Mouse (Mus musculus): Measurements from ENCODE around the gene Gucd1.
A peak's percentile ranks its signal among the peaks of the same experiment; 100 is the strongest.
"Not testable (repeated sequence)": the region's sequence is repeated elsewhere in the genome, so short reads cannot be mapped to it uniquely, and the experiment has no call there.

Gucd1 gene

DNA sequence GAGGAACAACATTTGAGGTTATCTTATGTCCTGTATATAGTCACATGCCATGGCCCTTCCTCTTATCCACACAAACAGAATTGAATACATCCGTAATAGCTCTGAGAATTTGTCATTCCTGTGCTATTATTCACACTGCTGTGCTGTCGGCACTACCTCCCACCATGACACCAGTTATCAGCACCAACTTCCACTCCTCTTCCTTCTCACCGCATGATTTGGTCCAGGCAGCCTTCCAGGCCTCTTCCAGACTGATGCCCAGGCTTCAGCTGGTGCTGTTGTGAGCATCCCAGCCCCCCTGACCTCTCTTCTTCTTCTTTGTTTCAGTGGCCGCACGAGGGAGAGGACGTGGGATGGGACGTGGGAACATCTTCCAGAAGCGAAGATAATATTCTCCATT is 17.2 kb upstream of the Gucd1 start:
- no peak for DNase-seq

DNA sequence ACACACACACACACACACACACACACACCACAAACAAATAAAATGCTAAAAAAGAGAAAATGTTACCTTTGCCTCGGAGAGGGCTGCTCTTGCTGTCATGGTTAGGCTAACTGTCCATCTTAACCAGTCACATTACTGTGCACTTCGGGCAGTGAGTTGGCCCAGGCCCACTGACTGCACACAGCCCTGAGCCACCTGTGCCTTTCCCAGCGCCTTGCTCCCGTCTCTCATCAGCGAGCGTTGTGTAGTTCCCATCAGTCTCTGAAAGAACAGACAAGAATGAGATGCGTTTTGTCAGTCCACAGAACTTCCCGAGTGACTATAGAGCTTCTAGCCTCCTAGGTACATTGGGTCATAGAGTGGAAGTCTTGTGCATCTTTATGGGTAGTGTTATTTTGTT is 16.4 kb upstream of the Gucd1 start:
- no peak for DNase-seq

DNA sequence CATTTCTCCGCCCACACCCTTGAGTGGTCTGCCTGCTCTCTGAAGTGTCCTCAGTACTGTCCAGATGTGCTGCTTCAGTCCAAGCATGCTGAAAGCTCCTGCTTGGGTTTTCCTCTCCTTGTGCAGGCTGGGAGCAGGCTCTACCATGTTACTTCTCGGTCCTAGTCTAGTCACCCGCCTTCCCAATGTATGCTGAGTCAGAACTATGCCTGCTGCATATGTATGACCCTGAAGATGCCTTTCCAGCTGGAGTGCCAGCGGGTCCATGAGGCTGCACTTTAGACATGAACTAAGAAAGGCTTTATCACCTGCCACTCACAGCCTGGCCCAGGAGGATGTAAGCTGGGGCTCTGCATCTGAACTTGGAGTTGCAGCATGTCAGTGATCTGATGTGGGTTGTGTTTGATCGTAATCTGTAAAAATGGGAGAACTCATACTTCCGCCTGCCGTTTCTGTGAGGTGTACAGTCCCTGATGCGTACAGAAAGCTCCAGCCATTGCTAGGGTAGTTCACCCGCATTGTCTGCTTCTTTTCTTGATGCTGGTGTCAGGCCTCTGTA is 13.8 kb upstream of the Gucd1 start:
- no peak for DNase-seq

DNA sequence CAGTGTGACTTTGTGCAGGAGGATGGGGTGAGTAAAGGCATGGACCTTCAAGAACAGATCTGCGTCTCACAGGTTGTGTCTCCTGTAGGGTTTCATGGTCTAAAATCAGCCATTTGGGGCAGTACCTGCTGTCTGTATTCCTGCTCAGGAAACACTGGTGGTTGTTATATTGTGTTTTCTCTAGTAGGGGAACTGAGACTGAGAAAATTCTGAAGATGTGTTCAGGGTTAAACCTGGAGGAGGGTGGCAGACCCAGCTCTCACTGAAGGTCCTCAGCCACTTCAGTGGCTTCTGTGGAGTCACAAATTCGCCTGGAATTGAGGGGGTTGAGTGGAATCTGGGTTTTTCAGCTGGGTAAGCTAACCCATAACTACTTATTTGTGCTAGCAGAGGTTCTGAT is 12.6 kb upstream of the Gucd1 start:
- no peak for DNase-seq

DNA sequence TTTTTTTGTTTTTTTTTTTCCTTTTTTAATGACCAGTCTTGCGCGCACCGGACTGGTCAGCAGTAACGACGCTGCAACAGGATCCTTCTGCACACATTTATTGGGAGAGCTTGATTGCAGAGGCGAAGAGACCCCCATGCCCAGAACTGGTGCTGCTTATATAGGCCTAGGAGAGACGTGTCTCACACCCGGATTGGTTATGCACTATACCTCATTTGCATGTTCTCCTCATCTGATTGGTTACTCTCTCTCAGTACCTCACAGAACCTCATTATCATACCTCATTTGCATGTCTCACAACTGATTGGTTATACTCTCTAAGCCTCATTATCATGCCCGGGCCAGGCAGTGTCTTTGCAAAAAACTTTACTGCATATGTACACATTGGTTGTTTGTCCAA is 7.7 kb upstream of the Gucd1 start:
- not testable (repeated sequence) for DNase-seq

DNA sequence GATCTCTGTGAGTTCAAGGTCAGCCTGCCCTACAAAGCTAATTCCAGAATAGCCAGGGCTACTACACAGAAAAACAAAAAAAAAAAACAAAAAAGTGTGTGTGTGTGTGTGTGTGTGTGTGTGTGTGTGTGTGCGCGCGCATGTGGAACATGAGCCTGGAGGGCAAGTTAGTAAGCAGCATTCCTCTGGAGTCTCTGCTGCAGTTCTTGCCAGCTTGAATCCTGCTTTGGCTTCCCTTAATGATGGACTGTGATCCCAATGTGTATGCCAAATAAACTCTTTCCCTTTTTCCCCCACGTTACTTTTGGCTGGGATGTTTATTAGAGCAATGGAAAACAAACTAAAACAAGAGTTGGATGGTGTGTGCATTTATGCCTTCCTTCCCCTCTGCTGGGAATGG is 3.9 kb upstream of the Gucd1 start:
- no peak for DNase-seq

DNA sequence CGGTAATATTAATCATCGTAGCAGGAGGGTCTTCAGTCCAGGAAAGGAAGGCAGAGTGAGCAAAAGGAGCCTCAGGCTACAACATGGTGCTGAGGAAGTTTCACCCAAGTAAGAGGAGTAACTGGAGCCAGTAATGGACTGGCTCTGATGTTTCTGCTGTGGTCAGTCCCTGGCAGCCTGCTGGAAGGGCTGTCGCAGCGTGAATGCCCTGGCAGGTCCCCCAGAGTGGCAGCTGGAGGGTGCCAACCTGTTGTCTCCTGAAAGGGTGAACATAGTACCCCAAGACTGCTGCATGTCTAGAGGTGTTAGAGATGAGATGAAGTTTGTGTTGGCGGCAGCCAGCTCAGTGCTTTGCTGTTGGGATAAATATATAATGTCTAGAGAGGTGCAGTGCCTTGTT is 2.8 kb upstream of the Gucd1 start:
- DNase-seq = no peak

DNA sequence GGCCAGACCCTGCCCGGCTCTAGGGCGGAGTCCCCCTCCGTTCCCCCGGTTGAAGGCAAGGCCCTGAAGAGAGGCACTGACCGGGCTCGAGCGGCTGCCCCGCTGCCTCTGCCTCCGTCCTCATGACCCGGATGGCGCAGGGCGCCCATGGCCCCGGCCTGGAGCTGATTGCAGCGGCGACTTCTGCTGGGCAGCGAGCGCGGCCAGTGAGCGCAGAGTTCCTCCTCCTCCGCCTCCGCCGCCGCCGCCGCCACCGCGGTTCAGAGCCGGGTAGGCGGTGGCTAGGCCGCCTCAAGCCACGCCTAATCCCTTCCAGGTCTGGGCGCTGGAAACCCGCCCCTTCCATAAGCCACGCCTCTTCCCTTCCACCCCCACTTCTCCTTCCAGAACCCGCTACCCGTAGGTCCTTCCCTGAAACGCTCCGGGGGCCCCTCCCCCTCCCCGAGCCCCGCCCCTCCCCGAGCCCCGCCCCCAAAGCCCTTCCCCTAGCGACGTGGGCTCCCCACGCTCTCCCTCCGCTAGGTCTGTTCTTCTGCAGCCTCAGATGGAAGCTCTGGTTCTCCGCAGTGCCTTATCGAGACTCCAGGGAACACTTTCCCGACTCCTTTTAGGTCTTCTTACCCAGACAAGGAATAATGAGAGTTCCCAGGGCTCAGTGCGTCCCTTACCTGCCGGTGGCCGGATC is 557 bp downstream of the Gucd1 start, which contains the start of gene Snrpd3:
Gene Snrpd3 (plus strand): TSS at position 479 of the 685 bp plus-strand sequence.
- peak; percentile 97 for DNase-seq

DNA sequence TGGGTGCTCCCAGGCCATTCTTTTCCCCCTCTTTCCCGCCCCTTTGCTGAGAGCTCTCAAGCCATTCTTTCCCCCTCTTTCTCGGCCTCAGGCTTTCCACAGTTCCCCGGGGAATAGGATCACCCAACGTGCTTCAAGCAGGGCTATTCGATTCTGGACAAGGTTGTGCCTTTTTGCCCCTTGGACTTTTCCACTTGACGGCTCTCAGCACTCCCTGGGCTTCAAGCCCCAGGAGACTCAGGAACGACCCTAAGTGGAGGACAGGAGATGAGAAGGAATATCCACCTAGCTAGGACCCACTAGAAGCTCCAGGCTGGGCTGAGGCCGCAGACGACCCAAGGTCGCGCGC is 1.1 kb downstream of the Gucd1 start:
- DNase-seq = no peak

DNA sequence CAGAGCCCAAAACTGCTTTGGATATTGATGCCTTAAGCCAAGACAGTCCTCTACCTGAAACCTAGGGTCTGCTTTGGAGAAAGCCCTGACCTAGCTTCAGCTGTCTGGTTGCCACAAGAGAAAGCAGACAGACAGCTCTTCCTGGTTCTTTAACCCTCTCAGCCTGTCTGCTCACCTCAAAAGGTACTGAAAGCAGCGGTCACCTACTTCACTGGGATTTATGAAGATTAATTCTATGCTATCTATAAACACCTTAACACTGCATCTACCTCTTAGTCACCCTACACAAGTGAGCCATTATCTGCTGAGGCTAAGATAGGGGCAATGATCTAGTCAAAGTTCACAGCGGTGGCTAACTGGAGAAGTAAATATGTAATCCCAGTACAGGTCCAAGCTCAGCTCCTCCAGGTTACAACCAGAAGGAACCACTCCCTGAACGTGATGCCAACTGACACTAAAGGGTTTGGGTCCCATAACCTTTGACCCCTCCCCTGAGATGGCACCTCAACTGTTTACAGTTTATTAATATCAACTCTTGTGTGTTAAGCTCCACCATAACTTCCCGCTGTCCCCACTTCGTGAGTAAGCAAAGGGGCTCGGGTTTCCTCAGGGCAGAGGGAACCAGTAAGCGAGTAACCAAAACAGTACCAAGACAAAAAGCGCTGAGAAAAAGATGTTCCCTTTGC is 1.6 kb downstream of the Gucd1 start:
- DNase-seq = no peak

DNA sequence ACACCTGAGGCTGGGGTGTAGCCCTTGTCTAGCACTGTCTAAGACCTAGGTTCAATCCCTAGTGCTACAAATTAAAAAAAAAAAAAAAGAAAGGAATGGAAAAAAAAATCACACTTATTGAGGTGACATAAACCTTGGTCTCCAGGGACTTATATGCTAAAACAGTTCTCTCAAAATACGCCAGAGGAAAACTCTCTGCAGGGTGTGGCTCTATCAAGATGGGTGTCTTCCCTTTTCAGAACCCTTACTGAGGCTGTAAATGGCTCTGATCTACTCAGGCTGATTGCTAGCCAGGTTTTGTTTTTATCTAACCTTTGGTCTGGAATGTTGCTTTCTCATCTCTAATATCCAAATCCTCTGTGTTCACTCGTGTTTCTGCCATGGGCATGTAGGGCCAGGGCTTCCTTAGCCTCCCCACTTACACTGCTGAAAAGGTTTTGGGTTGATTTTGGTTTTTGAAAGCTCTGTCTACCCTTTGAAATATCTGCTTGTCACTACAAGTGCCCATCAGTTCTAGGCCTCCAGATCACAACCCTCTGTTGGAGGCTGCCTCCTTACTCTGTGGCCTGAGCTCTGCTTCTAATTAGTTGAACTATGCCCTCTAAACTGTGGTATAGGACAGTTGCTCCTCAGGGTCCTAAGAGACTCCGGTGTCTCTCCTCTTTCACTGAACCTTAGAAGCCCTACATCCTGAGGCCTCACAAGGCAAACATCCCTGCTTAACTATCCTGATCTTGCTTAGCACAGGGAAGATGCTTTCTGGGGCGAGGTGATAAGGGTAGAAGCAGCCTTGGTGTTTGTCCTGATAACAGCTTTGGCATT is 2.3 kb downstream of the Gucd1 start:
- peak; percentile 34 for DNase-seq

DNA sequence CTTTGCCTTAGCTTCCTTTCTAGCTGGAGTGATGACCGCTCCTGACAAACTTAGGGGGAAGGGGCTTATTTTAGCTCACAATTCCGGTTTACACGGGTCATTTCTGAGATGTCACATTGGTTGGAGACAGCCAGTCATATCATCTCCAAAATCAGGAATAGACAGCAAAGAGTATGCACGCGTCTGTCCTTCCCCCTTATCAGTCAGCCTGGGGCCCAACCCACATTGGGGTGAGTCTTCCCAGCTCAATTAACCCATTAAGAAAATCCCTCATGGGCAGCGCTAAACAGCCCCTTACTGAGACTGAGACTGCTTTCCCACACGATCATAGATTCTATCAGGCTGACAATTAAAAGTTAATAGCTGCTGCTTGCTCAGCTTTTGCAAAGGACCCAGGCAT is 3.4 kb downstream of the Gucd1 start:
- no peak for DNase-seq

DNA sequence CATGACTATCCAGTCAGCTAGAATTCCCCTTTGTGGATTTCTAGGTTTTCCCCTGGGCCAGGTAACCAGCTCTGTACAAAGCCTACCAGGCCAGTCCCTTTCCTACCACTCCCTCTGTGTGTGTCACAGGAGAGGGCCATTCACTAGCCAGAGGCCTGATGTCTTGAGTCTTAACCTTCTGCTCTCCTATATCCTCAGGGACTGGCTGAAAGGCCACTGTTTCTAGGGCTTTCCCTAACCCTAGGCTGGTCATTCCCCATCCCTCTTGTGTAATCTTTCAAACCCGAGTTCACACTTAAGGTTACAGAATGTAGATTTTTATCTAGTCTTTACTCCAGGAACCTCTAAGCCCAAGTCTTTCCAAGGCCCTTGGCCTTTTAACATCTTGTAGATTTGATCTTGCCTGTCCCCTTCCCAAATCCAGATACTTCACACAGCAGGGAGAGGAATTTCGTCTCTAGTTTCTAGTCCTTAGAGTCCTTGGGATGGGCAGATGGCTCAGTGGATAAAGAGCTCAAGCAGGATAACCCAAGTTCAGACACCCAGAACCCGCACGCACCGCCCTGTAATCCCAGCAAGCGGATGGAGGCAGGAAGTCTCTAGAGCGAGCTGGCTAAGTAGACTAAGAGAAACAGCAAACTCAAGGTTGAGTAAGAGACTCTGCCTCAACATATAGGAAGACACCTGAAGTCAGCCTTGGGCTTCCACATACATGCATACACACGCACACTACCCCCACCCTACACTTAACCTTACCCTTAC is 4.3 kb downstream of the Gucd1 start:
- no peak for DNase-seq

DNA sequence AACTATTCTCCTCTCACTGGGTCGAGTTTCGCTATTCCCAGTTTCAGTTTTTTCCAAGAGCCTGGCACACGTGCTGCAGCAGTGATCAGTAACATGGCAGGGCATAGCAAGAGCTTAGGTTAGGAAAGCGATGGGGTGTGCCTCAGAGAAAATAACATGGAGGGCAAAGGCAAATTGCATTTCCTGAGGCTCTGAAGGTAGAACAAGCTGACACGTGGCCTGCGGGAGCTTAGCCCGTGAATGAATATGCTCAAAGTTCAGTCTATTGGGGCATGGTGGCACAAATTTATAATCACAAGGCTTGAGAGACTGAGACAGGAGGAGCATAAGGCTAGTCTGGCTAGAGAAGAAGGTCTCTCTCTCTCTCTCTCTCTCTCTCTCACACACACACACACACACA is 5.0 kb downstream of the Gucd1 start:
- no peak for DNase-seq

DNA sequence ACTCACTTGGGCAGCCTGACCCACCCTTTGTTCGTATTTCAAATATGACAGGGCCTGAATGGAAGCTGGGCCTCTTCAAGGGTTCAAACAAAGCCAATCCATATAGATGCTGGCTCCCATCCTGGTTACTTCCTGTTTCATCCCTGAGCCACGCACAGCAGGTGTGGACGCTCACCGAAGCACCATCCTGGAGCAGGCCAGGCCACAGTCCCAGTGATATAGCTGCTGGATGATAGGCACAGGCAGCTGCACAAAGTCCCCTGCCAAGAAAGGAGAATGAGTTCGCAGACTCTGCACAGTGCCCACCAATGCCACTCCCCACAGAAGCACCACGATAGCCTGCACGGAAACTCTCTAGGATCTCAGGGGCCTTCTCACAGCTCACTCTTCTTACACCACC is 5.9 kb downstream of the Gucd1 start:
- DNase-seq = no peak

DNA sequence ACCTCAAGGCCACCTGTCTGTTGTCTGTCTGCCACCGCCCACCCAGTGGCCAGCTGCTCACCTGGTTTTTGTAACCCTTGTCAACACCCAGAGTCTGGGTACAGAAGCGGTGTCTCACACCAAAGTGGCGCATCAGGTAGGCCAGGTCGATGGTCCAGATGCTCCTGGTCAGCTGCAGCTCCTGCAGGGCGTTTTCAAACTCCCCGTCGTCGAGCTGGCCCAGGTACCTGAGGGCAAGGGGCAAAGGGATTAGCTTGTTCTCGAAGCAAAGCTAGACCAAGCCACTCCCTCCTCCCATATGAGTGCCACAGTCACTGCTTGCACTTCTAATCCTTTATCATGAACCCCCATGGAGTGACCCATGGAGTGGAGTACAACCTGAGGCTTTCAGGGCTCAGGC is 6.7 kb downstream of the Gucd1 start:
- no peak for DNase-seq

DNA sequence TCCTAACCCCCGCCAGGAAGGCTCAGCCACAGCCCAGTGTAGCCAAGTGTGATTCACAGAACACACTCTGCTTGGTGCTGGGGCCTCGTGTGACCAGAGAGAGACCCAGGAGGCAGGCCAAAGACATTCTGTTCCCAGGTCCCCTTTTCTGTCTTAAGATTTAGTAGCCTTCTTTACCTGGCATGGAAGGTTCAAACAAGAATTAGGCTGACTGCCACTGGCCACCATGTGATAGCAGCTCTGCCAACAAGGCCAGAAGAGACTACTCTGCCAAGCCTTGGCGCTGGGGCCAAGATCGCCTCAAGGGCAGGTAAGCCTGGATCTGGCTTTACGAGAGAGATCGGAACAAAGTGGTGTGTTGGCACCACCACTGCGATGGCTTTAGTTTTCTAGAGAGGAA is 7.3 kb downstream of the Gucd1 start:
- no peak for DNase-seq

DNA sequence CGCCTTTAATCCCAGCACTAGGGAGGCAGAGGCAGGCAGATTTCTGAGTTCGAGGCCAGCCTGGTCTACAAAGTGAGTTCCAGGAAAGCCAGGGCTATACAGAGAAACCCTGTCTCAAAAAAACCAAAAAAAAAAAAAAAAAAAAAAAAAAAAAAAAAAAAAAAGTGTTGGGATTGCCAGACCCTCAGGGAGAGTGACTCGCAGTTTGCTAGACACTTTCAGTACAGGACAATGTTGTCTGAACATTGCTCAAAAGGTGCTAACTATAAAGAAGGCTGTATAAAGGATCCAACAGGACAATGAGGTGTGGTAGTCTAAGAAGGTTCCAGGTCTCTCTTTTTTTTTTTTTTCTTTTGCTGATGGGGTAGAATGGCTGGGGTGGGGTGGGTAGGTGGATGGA is 11.8 kb downstream of the Gucd1 start:
- not testable (repeated sequence) for DNase-seq

DNA sequence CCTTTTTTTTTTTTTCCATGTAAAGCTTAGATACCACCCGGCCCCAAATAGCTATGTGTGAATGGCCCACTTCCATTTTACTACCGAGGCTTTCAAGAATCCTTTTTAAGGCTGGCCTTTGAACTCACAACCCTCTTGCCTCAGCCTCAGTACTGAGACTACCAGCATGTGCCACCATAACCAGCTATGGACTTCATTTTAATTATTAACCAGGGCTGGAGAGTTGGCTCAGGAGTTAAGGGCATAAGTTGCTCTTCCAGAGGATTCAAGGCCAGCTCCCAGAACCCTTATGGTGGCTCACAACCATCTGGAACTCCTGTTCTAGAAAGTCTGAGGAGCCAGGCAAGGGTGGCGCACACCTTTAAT is 12.7 kb downstream of the Gucd1 start:
- no peak for DNase-seq

DNA sequence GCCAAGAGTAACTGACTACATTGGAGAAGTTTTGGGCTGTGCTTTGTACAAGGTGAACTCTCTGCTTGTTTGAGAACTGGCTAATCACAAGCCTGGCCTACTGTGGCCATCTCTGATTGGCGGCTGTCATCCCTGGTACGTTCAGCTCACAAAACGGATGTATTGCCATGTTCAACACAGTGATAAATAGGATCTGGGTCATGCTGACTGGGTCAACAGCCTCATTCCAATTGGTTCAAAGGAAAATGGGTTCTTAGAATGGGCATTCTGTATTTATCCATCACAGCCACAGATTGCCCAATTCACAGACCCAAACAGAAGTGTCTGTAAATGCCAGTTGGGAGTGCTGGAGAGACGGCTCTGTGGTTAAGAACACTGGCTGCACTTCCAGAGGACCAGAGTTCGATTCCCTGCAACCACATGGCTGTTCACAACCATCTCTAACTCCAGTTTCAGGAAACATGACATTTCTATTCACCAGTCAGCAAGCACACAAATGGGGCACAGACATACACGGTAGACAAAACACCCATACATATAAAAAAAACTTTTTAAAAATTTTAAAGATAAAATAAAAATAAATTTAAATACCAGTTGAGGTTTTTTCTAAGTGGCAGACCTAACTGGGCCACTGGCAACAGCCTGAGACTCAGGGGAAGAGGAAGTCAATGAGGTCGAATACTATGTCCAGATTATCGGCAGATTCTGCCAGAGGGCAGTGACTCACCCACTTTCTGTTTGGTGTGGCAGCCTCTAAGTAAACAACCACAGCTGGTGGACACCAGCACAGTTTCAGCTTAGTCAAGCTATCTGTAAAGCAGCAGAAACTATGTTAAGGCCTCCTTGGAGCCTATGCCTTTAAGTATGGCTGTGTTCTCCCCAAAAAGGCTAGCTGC is 13.3 kb downstream of the Gucd1 start:
- no peak for DNase-seq

DNA sequence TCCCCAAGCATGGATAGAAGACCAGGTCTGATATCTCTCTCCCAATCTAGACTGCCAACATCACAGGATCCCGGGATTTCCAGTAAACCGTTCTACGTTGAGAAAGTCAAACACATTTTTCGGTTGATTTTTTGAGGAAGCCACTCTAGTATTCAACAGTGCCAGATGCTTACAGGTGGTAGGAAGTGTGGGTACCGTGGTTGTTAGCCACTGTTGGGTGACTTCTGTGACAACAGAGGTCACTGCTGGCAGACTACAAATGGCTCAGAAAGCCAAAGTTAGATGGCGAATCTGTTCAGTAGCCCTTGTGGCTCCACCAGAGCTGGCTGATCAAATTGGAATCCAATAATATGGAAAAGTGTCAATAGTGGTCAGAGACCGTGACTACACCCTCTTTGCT is 14.1 kb downstream of the Gucd1 start:
- DNase-seq = no peak

DNA sequence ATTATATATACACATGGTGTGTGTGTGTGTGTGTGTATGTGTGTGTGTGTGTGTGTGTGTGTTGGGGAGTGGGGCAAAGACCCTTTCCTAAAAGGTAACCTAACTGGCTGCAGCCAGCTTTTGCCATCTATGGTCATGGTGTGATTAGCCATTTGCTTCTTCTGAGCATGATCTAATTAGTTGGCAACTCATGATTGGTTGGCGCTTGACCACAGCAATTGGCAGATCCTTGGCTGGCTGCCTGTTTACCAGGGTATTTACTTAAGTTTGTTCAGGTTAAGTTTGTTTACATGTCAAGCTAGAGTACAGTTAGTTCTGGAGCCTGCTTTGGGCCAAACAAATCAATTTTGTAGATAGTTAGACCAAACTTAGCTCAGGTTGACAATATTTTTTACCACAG is 16.1 kb downstream of the Gucd1 start:
- no peak for DNase-seq

Data from embryo, embryonic 11 days (tissue).